Mouse (Mus musculus): ENCODE measurements around the gene Dgki. TPM values are rescaled to one million over a fixed set of nuclear protein-coding genes. Genes with fewer than 3 reads are reported as not detected.

Dgki gene
- total and polyA plus RNA-seq, 2 experiments from 2014 or later: 0.11 to 0.33 TPM

GRCm38 (mm10) chr6:37250671-37251070 lies 49.3 kb downstream of the Dgki start:
- Histone ChIP-seq H3K27me3 (ENCODE audit: control insufficient read depth, insufficient read depth, low read length) (no peaks in the 10 kb centered on the region), H3K4me2 (ENCODE audit: low read depth, low read length) (no peak overlapping the region), H3K4me3 (ENCODE audit: low read depth, low read length) (no peak overlapping the region), H3K9ac (replicated peaks; ENCODE audit: low read depth, low read length) (no peak overlapping the region), H3K27ac (ENCODE audit: low read depth) (no peak overlapping the region), H3K4me1 (ENCODE audit: control insufficient read depth, insufficient read depth) (peaks cover 13% of the 10 kb centered on the region), H3K36me3 (replicated peaks; ENCODE audit: control insufficient read depth, insufficient read depth, low read length) (no peaks in the 10 kb centered on the region), H3K9me3 (replicated peaks; ENCODE audit: control insufficient read depth, low read length) (no peaks in the 10 kb centered on the region)
- DNase-seq (ENCODE audit: low spot score) (no peak), ATAC-seq (ENCODE audit: insufficient read depth, low read depth) (no peak)
- WGBS: 90% methylated on average over 2 of the region's 2 CpGs
- TF ChIP-seq CTCF (IDR thresholded peaks at IDR 0.05; ENCODE audit: low read depth) (no peak), EP300 (IDR thresholded peaks at IDR 0.05; ENCODE audit: low read depth) (no peak)

GRCm38 (mm10) chr6:37245757-37246156 lies 54.2 kb downstream of the Dgki start:
- H3K4me1 ChIP-seq (ENCODE audit: control insufficient read depth, insufficient read depth): peaks cover 13% of the 10 kb centered on the region; the same call in 1 of the 2 replicates
- H3K4me3 ChIP-seq (ENCODE audit: low read depth, low read length): no peak overlapping the region
- no peak for ATAC-seq (ENCODE audit: insufficient read depth, low read depth)
- H3K9me3 ChIP-seq (replicated peaks; ENCODE audit: control insufficient read depth, low read length): no peaks in the 10 kb centered on the region
- no peak overlapping the region for H3K9ac ChIP-seq (replicated peaks; ENCODE audit: low read depth, low read length)
- DNase-seq (ENCODE audit: low spot score): no peak
- H3K27me3 ChIP-seq (ENCODE audit: control insufficient read depth, insufficient read depth, low read length): no peaks in the 10 kb centered on the region
- H3K4me2 ChIP-seq (ENCODE audit: low read depth, low read length): no peak overlapping the region
- H3K36me3 ChIP-seq (replicated peaks; ENCODE audit: control insufficient read depth, insufficient read depth, low read length): no peaks in the 10 kb centered on the region
- TF ChIP-seq EP300 (IDR thresholded peaks at IDR 0.05; ENCODE audit: low read depth) (no peak), CTCF (IDR thresholded peaks at IDR 0.05; ENCODE audit: low read depth) (no peak)
- H3K27ac ChIP-seq (ENCODE audit: low read depth): no peak overlapping the region
- WGBS: 47% methylated on average over 7 of the region's 7 CpGs

DNA sequence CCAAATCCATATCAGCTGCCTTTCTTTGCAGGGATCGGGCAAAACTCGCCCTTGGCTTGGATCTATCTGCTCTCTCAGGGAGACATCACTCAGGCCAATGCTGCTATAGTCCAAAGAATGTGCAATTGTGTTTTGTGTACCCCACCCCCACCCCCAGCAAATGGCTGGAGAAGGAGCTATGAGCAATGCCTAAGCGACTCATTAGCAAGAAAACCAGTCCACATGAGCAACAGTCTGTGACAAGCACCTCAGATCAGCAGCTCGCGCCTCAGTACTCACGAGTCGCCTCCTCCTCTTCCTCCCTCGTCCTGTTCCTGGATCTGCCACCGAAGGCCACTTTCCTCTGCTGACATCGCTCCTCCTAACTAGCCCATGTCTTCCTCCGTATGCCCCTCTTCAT lies 55.9 kb downstream of the Dgki start:
- Histone ChIP-seq H3K9me3 (replicated peaks; ENCODE audit: control insufficient read depth, low read length) (no peaks in the 10 kb centered on the region), H3K4me3 (ENCODE audit: low read depth, low read length) (no peak overlapping the region), H3K27ac (ENCODE audit: low read depth) (no peak overlapping the region), H3K9ac (replicated peaks; ENCODE audit: low read depth, low read length) (no peak overlapping the region), H3K4me1 (ENCODE audit: control insufficient read depth, insufficient read depth) (peaks cover 13% of the 10 kb centered on the region; the same call in 1 of the 2 replicates), H3K27me3 (ENCODE audit: control insufficient read depth, insufficient read depth, low read length) (no peaks in the 10 kb centered on the region), H3K4me2 (ENCODE audit: low read depth, low read length) (no peak overlapping the region), H3K36me3 (replicated peaks; ENCODE audit: control insufficient read depth, insufficient read depth, low read length) (no peaks in the 10 kb centered on the region)
- no peak for ATAC-seq (ENCODE audit: insufficient read depth, low read depth)
- WGBS: 77% methylated on average over 11 of the region's 11 CpGs
- DNase-seq (ENCODE audit: low spot score): no peak
- TF ChIP-seq CTCF (IDR thresholded peaks at IDR 0.05; ENCODE audit: low read depth) (no peak), EP300 (IDR thresholded peaks at IDR 0.05; ENCODE audit: low read depth) (no peak)

DNA sequence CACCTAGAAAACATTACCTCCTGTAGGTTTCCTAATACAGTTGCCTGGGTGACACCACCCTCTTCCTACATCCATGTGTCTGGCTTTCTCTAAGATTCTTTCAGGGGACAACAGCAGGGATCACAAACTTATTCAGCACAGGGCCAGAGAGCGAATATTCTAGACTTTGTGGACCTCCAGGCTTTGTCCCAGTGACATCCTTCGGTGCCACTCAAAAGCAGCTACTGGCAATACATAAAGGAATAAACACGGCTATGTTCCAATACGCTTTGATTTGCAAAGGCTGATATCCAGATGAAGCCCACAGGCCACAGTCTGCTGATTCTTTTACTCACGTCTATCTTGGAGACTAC lies 57.2 kb downstream of the Dgki start:
- WGBS: 74% methylated on average over 5 of the region's 5 CpGs
- ATAC-seq (ENCODE audit: insufficient read depth, low read depth) (no peak), DNase-seq (ENCODE audit: low spot score) (no peak)
- Histone ChIP-seq H3K27me3 (ENCODE audit: control insufficient read depth, insufficient read depth, low read length) (no peaks in the 10 kb centered on the region), H3K9ac (replicated peaks; ENCODE audit: low read depth, low read length) (no peak overlapping the region), H3K4me3 (ENCODE audit: low read depth, low read length) (no peak overlapping the region), H3K36me3 (replicated peaks; ENCODE audit: control insufficient read depth, insufficient read depth, low read length) (no peaks in the 10 kb centered on the region), H3K27ac (ENCODE audit: low read depth) (0 out of 2 replicates have a peak overlapping the region, but pooled peaks have one; percentile 11), H3K4me1 (ENCODE audit: control insufficient read depth, insufficient read depth) (peaks cover 17% of the 10 kb centered on the region; the same call in 1 of the 2 replicates), H3K4me2 (ENCODE audit: low read depth, low read length) (no peak overlapping the region), H3K9me3 (replicated peaks; ENCODE audit: control insufficient read depth, low read length) (no peaks in the 10 kb centered on the region)
- TF ChIP-seq CTCF (IDR thresholded peaks at IDR 0.05; ENCODE audit: low read depth) (no peak), EP300 (IDR thresholded peaks at IDR 0.05; ENCODE audit: low read depth) (no peak)

- H3K36me3 ChIP-seq (replicated peaks; ENCODE audit: control insufficient read depth, insufficient read depth, low read length): no peaks in the 10 kb centered on the region
- ATAC-seq (ENCODE audit: insufficient read depth, low read depth) (peak; percentile 69), DNase-seq (ENCODE audit: low spot score) (peak; percentile 53)
- no peak overlapping the region for H3K4me2 ChIP-seq (ENCODE audit: low read depth, low read length)
- H3K4me1 ChIP-seq (ENCODE audit: control insufficient read depth, insufficient read depth): peaks cover 17% of the 10 kb centered on the region; the same call in 1 of the 2 replicates
- 0 out of 2 replicates have a peak overlapping the region, but pooled peaks have one; percentile 11 for H3K27ac ChIP-seq (ENCODE audit: low read depth)
- H3K4me3 ChIP-seq (ENCODE audit: low read depth, low read length): no peak overlapping the region
- TF ChIP-seq CTCF (IDR thresholded peaks at IDR 0.05; ENCODE audit: low read depth) (no peak), EP300 (IDR thresholded peaks at IDR 0.05; ENCODE audit: low read depth) (no peak)
- H3K9me3 ChIP-seq (replicated peaks; ENCODE audit: control insufficient read depth, low read length): no peaks in the 10 kb centered on the region
- 35% methylated on average over 6 of the region's 6 CpGs for WGBS
- H3K9ac ChIP-seq (replicated peaks; ENCODE audit: low read depth, low read length): no peak overlapping the region
- H3K27me3 ChIP-seq (ENCODE audit: control insufficient read depth, insufficient read depth, low read length): no peaks in the 10 kb centered on the region
These were observed 57.8 kb downstream of the Dgki start for GRCm38 (mm10) chr6:37242100-37242768.

GRCm38 (mm10) chr6:37241434-37241833 lies 58.5 kb downstream of the Dgki start:
- 84% methylated on average over 4 of the region's 4 CpGs for WGBS
- Histone ChIP-seq H3K27me3 (ENCODE audit: control insufficient read depth, insufficient read depth, low read length) (no peaks in the 10 kb centered on the region), H3K9me3 (replicated peaks; ENCODE audit: control insufficient read depth, low read length) (no peaks in the 10 kb centered on the region)

More at GRCm38 (mm10) chr6:37241434-37241833, 58.5 kb downstream of the Dgki start:
- no peak overlapping the region for H3K27ac ChIP-seq (ENCODE audit: low read depth)
- no peak for TF ChIP-seq EP300 (IDR thresholded peaks at IDR 0.05; ENCODE audit: low read depth)
- TF ChIP-seq CTCF (IDR thresholded peaks at IDR 0.05; ENCODE audit: low read depth): no peak
- H3K9ac ChIP-seq (replicated peaks; ENCODE audit: low read depth, low read length): no peak overlapping the region
- H3K36me3 ChIP-seq (replicated peaks; ENCODE audit: control insufficient read depth, insufficient read depth, low read length): no peaks in the 10 kb centered on the region
- DNase-seq (ENCODE audit: low spot score) (no peak), ATAC-seq (ENCODE audit: insufficient read depth, low read depth) (no peak)
- no peak overlapping the region for H3K4me3 ChIP-seq (ENCODE audit: low read depth, low read length)
- peaks cover 17% of the 10 kb centered on the region; the same call in 1 of the 2 replicates for H3K4me1 ChIP-seq (ENCODE audit: control insufficient read depth, insufficient read depth)
- no peak overlapping the region for H3K4me2 ChIP-seq (ENCODE audit: low read depth, low read length)
